In genomic region chr3:146554816-146555215, GRCm38 (mm10) we compare ENCODE assay signal across 22 mouse cellular contexts. TPM values are rescaled to one million over a fixed set of nuclear protein-coding genes. Genes with fewer than 3 reads are reported as not detected.
A peak's percentile ranks its signal among the peaks of the same experiment; 100 is the strongest.
DNase-seq lines count a peak whose midpoint lies in the region; ATAC-seq lines count a peak whose summit lies in the region.
"Had no signal": no experiment of that assay in that cellular context is flagged by ENCODE, and none has a peak within 500 bp of the region (broad histone marks: within the 10 kb centered on the region; RNA-seq: fewer than 3 reads in every experiment).

No protein-coding gene starts in this region.

- no peaks in the 10 kb centered on the region for H3K27me3 ChIP-seq in hindbrain, embryonic 13.5 days
- H3K27me3 ChIP-seq: CH12.LX, Patski had no signal

- no peak overlapping the region for H3K4me3 ChIP-seq in hindbrain, embryonic 13.5 days

- H3K4me2 ChIP-seq in hindbrain, embryonic 13.5 days, result no peak overlapping the region

- H3K9ac ChIP-seq in hindbrain, embryonic 13.5 days, result no peak overlapping the region

- WGBS in hindbrain, embryonic 13.5 days, result 88% methylated on average over 7 of the region's 7 CpGs

- no peaks in the 10 kb centered on the region for H3K4me1 ChIP-seq in hindbrain, embryonic 13.5 days (replicated peaks)

- H3K27ac ChIP-seq in hindbrain, embryonic 13.5 days, result no peak overlapping the region

- no peak for ATAC-seq in CD4-positive, CD25-positive, alpha-beta regulatory T cell, adult 4 months
- no peak for ATAC-seq in hindbrain, embryonic 13.5 days (ENCODE audit: low FRiP score)
- ATAC-seq: activated CD4-positive, CD25-positive, alpha-beta regulatory T cell, adult 4 months; Patski had no signal

- peak; percentile 64 for DNase-seq in Muller cell, postnatal 12 days (ENCODE audit: inconsistent ontology term)
- peak; percentile 78 for DNase-seq in fibroblast of lung, adult 2 months (ENCODE audit: low read depth)
- DNase-seq: adrenal gland, adult 2 months; adrenal gland, adult 8-10 months; adrenal gland, postnatal 10 days; adrenal gland, postnatal 14 days; adrenal gland, postnatal 25 days; adrenal gland, postnatal 36 days; B cell, adult 2 months; cerebellum, adult 11 months; cerebellum, adult 11-12 months; cerebellum, adult 18-20 months; cerebellum, adult 2 months; cerebellum, adult 8-10 months had no signal

- no peaks in the 10 kb centered on the region for H3K36me3 ChIP-seq in hindbrain, embryonic 13.5 days
- H3K36me3 ChIP-seq: G1E had no signal

- no peaks in the 10 kb centered on the region for H3K9me3 ChIP-seq in hindbrain, embryonic 13.5 days
- H3K9me3 ChIP-seq: G1E had no signal

RNA-seq across cellular contexts. Expression of gene Uox, which starts 15.4 kb away (rescaled TPM):
- polyA plus RNA-seq in CD4-positive, CD25-positive, alpha-beta regulatory T cell, adult 4 months (2017; shearing (Covaris generic)), result not detected
- polyA plus RNA-seq in hindbrain, embryonic 13.5 days (2015; fragmentation: Nextera tagmentation; extraction: Ambion mirVana), result not detected in 2 replicates
- polyA plus RNA-seq: activated CD4-positive, CD25-positive, alpha-beta regulatory T cell, adult 4 months; adrenal gland, adult 2 months; brain, embryonic 14.5 days; C2C12; G1E had no signal

RNA-seq across cellular contexts. Expression of gene Rpf1, which starts 33.6 kb away (rescaled TPM):
- polyA plus RNA-seq in CD4-positive, CD25-positive, alpha-beta regulatory T cell, adult 4 months (2017; shearing (Covaris generic)), result 10 to 100 TPM; 37.8 to 49.8 TPM
- polyA plus RNA-seq in hindbrain, embryonic 13.5 days (2015; fragmentation: Nextera tagmentation; extraction: Ambion mirVana), result 48.9 and 49.6 TPM in 2 replicates

RNA-seq across cellular contexts. Expression of gene Gng5, which starts 55.2 kb away (rescaled TPM):
- 100 to 1,000 TPM; 270 to 377 TPM for polyA plus RNA-seq in CD4-positive, CD25-positive, alpha-beta regulatory T cell, adult 4 months (2017; shearing (Covaris generic))
- polyA plus RNA-seq in hindbrain, embryonic 13.5 days (2015; fragmentation: Nextera tagmentation; extraction: Ambion mirVana), result 565 TPM in 2 replicates

RNA-seq across cellular contexts. Expression of gene Spata1, which starts 55.3 kb away (rescaled TPM):
- 1 to 10 TPM; 7.8 to 8.7 TPM for polyA plus RNA-seq in CD4-positive, CD25-positive, alpha-beta regulatory T cell, adult 4 months (2017; shearing (Covaris generic))
- 6.4 and 7.5 TPM in 2 replicates for polyA plus RNA-seq in hindbrain, embryonic 13.5 days (2015; fragmentation: Nextera tagmentation; extraction: Ambion mirVana)
